Mouse (Mus musculus) layer of hippocampus, postnatal 25 days (tissue): Measurements from ENCODE around the gene Tmem97. TPM values are rescaled to one million over a fixed set of nuclear protein-coding genes. Genes with fewer than 3 reads are reported as not detected.
"Not testable (repeated sequence)": the region's sequence is repeated elsewhere in the genome, so short reads cannot be mapped to it uniquely, and the experiment has no call there.

Experiments used
- DNase-seq, 2 experiments: peaks; one replicate each; pipeline ENCODE4 v3.0.0; 2022; ENCODE audit warnings: mixed read lengths in 2 of 2, low spot score in 1 of 2; ENCODE audit errors: extremely low spot score in 1 of 2
- total RNA-seq, 2 experiments: library from RNA; stranded (reverse); gene quantifications; 2 replicates each; pipeline ENCODE4 v1.2.3; 2021

Gene Tmem97
- total RNA-seq, 2 experiments from 2014 or later: 14.4 to 15.5 TPM

GRCm38 (mm10) chr11:78555623-78556022 is 5.0 kb upstream of the Tmem97 start:
- DNase-seq: no peak

GRCm38 (mm10) chr11:78551059-78551398 is 452 bp upstream of the Tmem97 start:
- DNase-seq: no peak

- DNase-seq: no peak
Measured at GRCm38 (mm10) chr11:78549491-78549987, 1.0 kb downstream of the Tmem97 start.

- DNase-seq: no peak
Measured at GRCm38 (mm10) chr11:78547718-78548460, 2.7 kb downstream of the Tmem97 start.

- DNase-seq: no peak
Measured at GRCm38 (mm10) chr11:78545181-78545580, 5.4 kb downstream of the Tmem97 start.

- DNase-seq: no peak
Measured at GRCm38 (mm10) chr11:78544449-78545111, 6.0 kb downstream of the Tmem97 start.

GRCm38 (mm10) chr11:78540358-78540757 is 10.2 kb downstream of the Tmem97 start:
- no peak for DNase-seq

- no peak for DNase-seq
Measured at GRCm38 (mm10) chr11:78536690-78537084, 13.9 kb downstream of the Tmem97 start.

GRCm38 (mm10) chr11:78536080-78536689 is 14.4 kb downstream of the Tmem97 start, which contains the start of the genes Tnfaip1 and Ift20:
Gene Tnfaip1, minus strand, starts transcription at chr11:78536332.
Gene Ift20, plus strand, starts transcription at chr11:78536361.
- DNase-seq: peak; percentile 84 to 85

- no peak for DNase-seq
Measured at GRCm38 (mm10) chr11:78535376-78536079, 15.0 kb downstream of the Tmem97 start.

- DNase-seq: no peak
Measured at GRCm38 (mm10) chr11:78534516-78534915, 16.1 kb downstream of the Tmem97 start.

GRCm38 (mm10) chr11:78531515-78531914 is 19.1 kb downstream of the Tmem97 start:
- not testable (repeated sequence) for DNase-seq

- no peak for DNase-seq
Measured at GRCm38 (mm10) chr11:78531046-78531445, 19.5 kb downstream of the Tmem97 start.

GRCm38 (mm10) chr11:78530001-78530400 is 20.6 kb downstream of the Tmem97 start:
- DNase-seq: no peak

GRCm38 (mm10) chr11:78528714-78529113 is 21.9 kb downstream of the Tmem97 start:
- no peak for DNase-seq

- no peak for DNase-seq
Measured at GRCm38 (mm10) chr11:78524838-78525237, 25.7 kb downstream of the Tmem97 start.

GRCm38 (mm10) chr11:78523241-78523955 is 27.2 kb downstream of the Tmem97 start:
- DNase-seq: no peak

- DNase-seq: no peak
Measured at GRCm38 (mm10) chr11:78522481-78522997, 28.0 kb downstream of the Tmem97 start.

GRCm38 (mm10) chr11:78521880-78522279 is 28.7 kb downstream of the Tmem97 start:
- DNase-seq: no peak

- no peak for DNase-seq
Measured at GRCm38 (mm10) chr11:78518931-78519330, 31.6 kb downstream of the Tmem97 start.
